Mouse (Mus musculus): ENCODE results near the gene Abcc3.

DNA sequence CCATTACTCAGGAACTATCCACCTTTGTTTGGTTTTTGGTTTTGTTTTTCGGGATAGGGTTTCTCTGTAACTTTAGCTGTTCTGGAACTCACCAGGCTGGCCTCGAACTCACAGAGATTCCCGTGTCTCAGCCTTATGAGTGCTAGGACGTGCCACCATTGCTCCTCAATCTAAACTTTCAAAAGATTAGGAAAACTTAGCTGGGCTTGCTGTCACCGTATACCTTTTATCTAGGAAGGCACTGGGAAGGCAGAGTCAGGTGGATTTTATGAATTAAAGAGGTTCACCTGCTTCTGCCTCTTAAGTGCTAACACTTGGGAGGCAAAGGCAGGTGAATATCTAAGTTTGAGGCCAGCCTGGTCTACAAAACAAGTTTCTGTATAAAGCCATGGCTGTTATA, 70.2 kb downstream of the Abcc3 start:
- TF ChIP-seq CTCF (IDR thresholded peaks at IDR 0.05; ENCODE audit: borderline replicate concordance, insufficient read depth, low read depth, low read length) (no peak), POLR2A (IDR thresholded peaks at IDR 0.05; ENCODE audit: borderline replicate concordance, insufficient read depth, low read length) (no peak)
